Mouse (Mus musculus): ENCODE results near the gene Cpne4. TPM values are rescaled to one million over a fixed set of nuclear protein-coding genes. Genes with fewer than 3 reads are reported as not detected.

Gene Cpne4
- polyA plus RNA-seq, 1 experiment from 2014 or later = 17.4 TPM

- H3K4me3 ChIP-seq (replicated peaks) = no peak overlapping the region
- H3K9me3 ChIP-seq (replicated peaks) = no peaks in the 10 kb centered on the region
- H3K27ac ChIP-seq (replicated peaks) = no peak overlapping the region
- no peaks in the 10 kb centered on the region for H3K27me3 ChIP-seq (replicated peaks)
- no peak for ATAC-seq (ENCODE audit: low FRiP score)
- H3K36me3 ChIP-seq = no peaks in the 10 kb centered on the region
- no peak overlapping the region for H3K9ac ChIP-seq (replicated peaks)
- H3K4me2 ChIP-seq = no peak overlapping the region
- 85% methylated on average over 2 of the region's 2 CpGs for WGBS
- H3K4me1 ChIP-seq = no peaks in the 10 kb centered on the region
Measured at GRCm38 (mm10) chr9:104981934-104982548, 435.0 kb downstream of the Cpne4 start.

- Histone ChIP-seq H3K27ac (replicated peaks) (no peak overlapping the region), H3K4me2 (no peak overlapping the region), H3K4me1 (no peaks in the 10 kb centered on the region), H3K27me3 (replicated peaks) (no peaks in the 10 kb centered on the region), H3K9ac (replicated peaks) (no peak overlapping the region), H3K36me3 (no peaks in the 10 kb centered on the region), H3K9me3 (replicated peaks) (no peaks in the 10 kb centered on the region), H3K4me3 (replicated peaks) (no peak overlapping the region)
- no peak for ATAC-seq (ENCODE audit: low FRiP score)
- 72% methylated on average over 1 of the region's 1 CpGs for WGBS
Measured at GRCm38 (mm10) chr9:104998225-104998624, 451.1 kb downstream of the Cpne4 start.

- Histone ChIP-seq H3K4me2 (no peak overlapping the region), H3K9ac (replicated peaks) (no peak overlapping the region), H3K4me3 (replicated peaks) (no peak overlapping the region), H3K9me3 (replicated peaks) (no peaks in the 10 kb centered on the region), H3K27ac (replicated peaks) (no peak overlapping the region), H3K36me3 (no peaks in the 10 kb centered on the region), H3K4me1 (no peaks in the 10 kb centered on the region), H3K27me3 (replicated peaks) (no peaks in the 10 kb centered on the region)
- ATAC-seq (ENCODE audit: low FRiP score) = no peak
- 35% methylated on average over 2 of the region's 2 CpGs for WGBS
Measured at GRCm38 (mm10) chr9:105010721-105011120, 463.6 kb downstream of the Cpne4 start.

GRCm38 (mm10) chr9:105018186-105018585 lies 471.1 kb downstream of the Cpne4 start:
- ATAC-seq (ENCODE audit: low FRiP score) = no peak
- 92% methylated on average over 7 of the region's 7 CpGs for WGBS

GRCm38 (mm10) chr9:105028311-105028710 lies 481.2 kb downstream of the Cpne4 start:
- Histone ChIP-seq H3K4me1 (no peaks in the 10 kb centered on the region), H3K9me3 (replicated peaks) (no peaks in the 10 kb centered on the region), H3K27ac (replicated peaks) (no peak overlapping the region), H3K9ac (replicated peaks) (no peak overlapping the region), H3K36me3 (no peaks in the 10 kb centered on the region), H3K4me3 (replicated peaks) (no peak overlapping the region), H3K4me2 (no peak overlapping the region), H3K27me3 (replicated peaks) (no peaks in the 10 kb centered on the region)
- no peak for ATAC-seq (ENCODE audit: low FRiP score)
- 78% methylated on average over 3 of the region's 3 CpGs for WGBS

More at GRCm38 (mm10) chr9:105018186-105018585, 471.1 kb downstream of the Cpne4 start:
- H3K27ac ChIP-seq (replicated peaks) = no peak overlapping the region
- H3K4me3 ChIP-seq (replicated peaks) = no peak overlapping the region
- no peaks in the 10 kb centered on the region for H3K36me3 ChIP-seq
- no peak overlapping the region for H3K9ac ChIP-seq (replicated peaks)
- H3K4me1 ChIP-seq = no peaks in the 10 kb centered on the region
- no peaks in the 10 kb centered on the region for H3K27me3 ChIP-seq (replicated peaks)
- no peaks in the 10 kb centered on the region for H3K9me3 ChIP-seq (replicated peaks)
- H3K4me2 ChIP-seq = no peak overlapping the region

- Histone ChIP-seq H3K27me3 (replicated peaks) (no peaks in the 10 kb centered on the region), H3K9ac (replicated peaks) (no peak overlapping the region), H3K9me3 (replicated peaks) (no peaks in the 10 kb centered on the region), H3K4me2 (no peak overlapping the region), H3K27ac (replicated peaks) (no peak overlapping the region), H3K4me1 (no peaks in the 10 kb centered on the region), H3K36me3 (no peaks in the 10 kb centered on the region), H3K4me3 (replicated peaks) (no peak overlapping the region)
- no peak for ATAC-seq (ENCODE audit: low FRiP score)
- WGBS = 55% methylated on average over 9 of the region's 9 CpGs
Measured at GRCm38 (mm10) chr9:105032572-105032971, 485.5 kb downstream of the Cpne4 start.

GRCm38 (mm10) chr9:105033641-105034040 lies 486.6 kb downstream of the Cpne4 start:
- Histone ChIP-seq H3K9me3 (replicated peaks) (no peaks in the 10 kb centered on the region), H3K4me3 (replicated peaks) (no peak overlapping the region), H3K27ac (replicated peaks) (no peak overlapping the region), H3K36me3 (no peaks in the 10 kb centered on the region), H3K9ac (replicated peaks) (no peak overlapping the region), H3K4me2 (no peak overlapping the region), H3K27me3 (replicated peaks) (no peaks in the 10 kb centered on the region), H3K4me1 (no peaks in the 10 kb centered on the region)
- WGBS = 91% methylated on average over 7 of the region's 7 CpGs
- ATAC-seq (ENCODE audit: low FRiP score) = no peak

- no peak overlapping the region for H3K27ac ChIP-seq (replicated peaks)
- no peak for ATAC-seq (ENCODE audit: low FRiP score)
- 86% methylated on average over 3 of the region's 3 CpGs for WGBS
- H3K4me2 ChIP-seq = no peak overlapping the region
- H3K4me1 ChIP-seq = no peaks in the 10 kb centered on the region
- H3K27me3 ChIP-seq (replicated peaks) = no peaks in the 10 kb centered on the region
- H3K9me3 ChIP-seq (replicated peaks) = no peaks in the 10 kb centered on the region
- H3K36me3 ChIP-seq = no peaks in the 10 kb centered on the region
- H3K9ac ChIP-seq (replicated peaks) = no peak overlapping the region
- H3K4me3 ChIP-seq (replicated peaks) = no peak overlapping the region
Measured at GRCm38 (mm10) chr9:105037847-105038246, 490.8 kb downstream of the Cpne4 start.

GRCm38 (mm10) chr9:105046014-105046413 lies 498.9 kb downstream of the Cpne4 start:
- no peaks in the 10 kb centered on the region for H3K9me3 ChIP-seq (replicated peaks)
- no peak for ATAC-seq (ENCODE audit: low FRiP score)
- H3K27ac ChIP-seq (replicated peaks) = no peak overlapping the region
- no peaks in the 10 kb centered on the region for H3K36me3 ChIP-seq
- no peak overlapping the region for H3K4me2 ChIP-seq
- no peak overlapping the region for H3K9ac ChIP-seq (replicated peaks)
- 74% methylated on average over 7 of the region's 7 CpGs for WGBS
- no peak overlapping the region for H3K4me3 ChIP-seq (replicated peaks)
- H3K27me3 ChIP-seq (replicated peaks) = 0 out of 2 replicates have a peak, but pooled peaks cover 3% of the 10 kb centered on the region
- peaks cover 15% of the 10 kb centered on the region for H3K4me1 ChIP-seq

- Histone ChIP-seq H3K27me3 (replicated peaks) (0 out of 2 replicates have a peak, but pooled peaks cover 3% of the 10 kb centered on the region), H3K4me1 (peaks cover 15% of the 10 kb centered on the region), H3K4me3 (replicated peaks) (no peak overlapping the region), H3K9ac (replicated peaks) (no peak overlapping the region), H3K4me2 (no peak overlapping the region), H3K9me3 (replicated peaks) (no peaks in the 10 kb centered on the region), H3K27ac (replicated peaks) (peak overlapping the region; percentile 62), H3K36me3 (no peaks in the 10 kb centered on the region)
- WGBS = 28% methylated on average over 10 of the region's 10 CpGs
- peak; percentile 38 for ATAC-seq (ENCODE audit: low FRiP score)
Measured at GRCm38 (mm10) chr9:105048351-105048750, 501.3 kb downstream of the Cpne4 start.

GRCm38 (mm10) chr9:105049636-105050035 lies 502.6 kb downstream of the Cpne4 start:
- Histone ChIP-seq H3K4me2 (no peak overlapping the region), H3K27me3 (replicated peaks) (0 out of 2 replicates have a peak, but pooled peaks cover 3% of the 10 kb centered on the region), H3K27ac (replicated peaks) (no peak overlapping the region), H3K4me3 (replicated peaks) (no peak overlapping the region), H3K9ac (replicated peaks) (no peak overlapping the region), H3K9me3 (replicated peaks) (no peaks in the 10 kb centered on the region), H3K36me3 (no peaks in the 10 kb centered on the region), H3K4me1 (peaks cover 26% of the 10 kb centered on the region)
- 55% methylated on average over 2 of the region's 2 CpGs for WGBS
- ATAC-seq (ENCODE audit: low FRiP score) = no peak

- Histone ChIP-seq H3K27ac (replicated peaks) (no peak overlapping the region), H3K4me2 (no peak overlapping the region), H3K4me1 (peaks cover 31% of the 10 kb centered on the region), H3K9ac (replicated peaks) (no peak overlapping the region), H3K27me3 (replicated peaks) (0 out of 2 replicates have a peak, but pooled peaks cover 3% of the 10 kb centered on the region), H3K36me3 (no peaks in the 10 kb centered on the region), H3K9me3 (replicated peaks) (no peaks in the 10 kb centered on the region), H3K4me3 (replicated peaks) (no peak overlapping the region)
- no peak for ATAC-seq (ENCODE audit: low FRiP score)
- WGBS = 60% methylated on average over 2 of the region's 2 CpGs
Measured at GRCm38 (mm10) chr9:105050257-105050656, 503.2 kb downstream of the Cpne4 start.
